Mouse (Mus musculus): Measurements from ENCODE around the gene Cdc73. TPM values are rescaled to one million over a fixed set of nuclear protein-coding genes. Genes with fewer than 3 reads are reported as not detected.

The Cdc73 gene
- total RNA-seq, 2 experiments from 2014 or later: 52.7 to 56.0 TPM

DNA sequence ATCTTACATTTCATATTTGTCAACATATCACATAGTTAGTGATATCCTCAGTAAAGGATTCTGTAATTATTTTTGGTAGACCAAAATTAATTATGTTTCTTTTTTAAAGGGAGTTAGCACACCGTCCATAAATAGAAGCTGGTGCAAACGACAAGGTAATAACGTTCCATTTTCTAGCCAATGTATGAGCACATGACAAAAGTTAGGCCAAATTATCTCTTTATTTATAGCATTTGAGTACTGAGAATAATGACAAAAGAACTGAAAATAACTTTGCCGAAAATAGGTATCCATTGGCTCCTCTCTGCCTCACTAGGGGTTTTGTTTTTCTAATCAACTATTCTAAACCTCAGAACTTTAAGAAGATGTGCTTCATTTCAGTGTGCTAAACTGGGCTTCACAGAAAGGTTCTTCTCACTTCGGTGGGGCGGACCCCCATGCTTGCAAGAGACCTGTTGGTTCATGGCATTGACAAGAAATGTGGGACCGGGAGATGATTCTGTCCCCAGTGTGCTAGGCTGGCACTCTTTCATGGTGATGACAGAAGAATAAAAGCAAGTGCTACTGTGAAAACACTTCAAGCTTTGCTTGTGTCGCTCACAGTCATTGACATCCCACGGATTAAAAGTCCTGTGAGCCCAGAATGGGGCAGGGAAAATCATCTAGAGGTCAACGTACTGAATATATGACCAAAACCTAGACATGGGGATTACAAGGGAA is 125.7 kb downstream of the Cdc73 start:
- intact Hi-C loops (cut with DNase I): no loop called here
- no peak for DNase-seq (ENCODE audit: low spot score)

DNA sequence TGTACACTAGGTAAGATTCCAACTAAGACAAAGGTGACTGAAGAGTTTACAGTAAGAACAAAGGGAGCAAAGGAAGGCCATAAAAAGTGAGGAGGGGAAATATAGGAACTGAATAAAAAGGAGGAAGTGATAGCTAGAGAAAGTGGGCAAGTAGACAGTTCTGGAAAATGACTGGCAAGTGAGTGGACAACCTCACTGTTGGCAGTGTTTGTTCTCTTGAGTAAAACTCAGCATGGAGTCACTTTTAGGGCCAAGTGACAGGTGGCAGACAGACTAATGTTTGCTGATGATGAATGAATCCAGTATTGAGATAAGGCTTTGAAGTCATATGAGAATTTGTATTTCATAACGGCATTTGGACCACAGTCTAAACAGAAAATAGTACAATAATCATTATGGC is 144.5 kb downstream of the Cdc73 start:
- DNase-seq (ENCODE audit: low spot score): no peak
- intact Hi-C loops (cut with DNase I): no loop called here

DNA sequence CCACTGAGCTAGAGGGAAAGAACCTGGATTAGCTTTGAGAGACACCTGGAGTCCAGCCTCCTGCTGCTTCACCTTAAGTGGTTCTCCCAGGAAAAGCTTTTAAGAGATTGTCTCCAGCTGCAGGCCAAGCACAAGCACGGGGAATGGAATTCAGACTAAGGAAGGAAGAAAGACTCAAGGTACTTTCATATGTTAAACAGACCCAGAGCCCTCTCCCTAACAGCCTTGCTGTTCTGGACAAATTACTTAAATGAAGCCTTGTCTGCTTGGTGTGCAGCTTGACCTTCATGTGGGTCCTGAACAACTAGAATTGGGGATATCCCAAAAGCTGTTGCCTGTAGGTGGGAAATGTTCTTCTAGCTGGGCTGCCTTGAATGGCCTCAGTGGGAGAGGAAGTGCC is 147.2 kb downstream of the Cdc73 start:
- intact Hi-C loops (cut with DNase I): no loop called here
- DNase-seq (ENCODE audit: low spot score): no peak

DNA sequence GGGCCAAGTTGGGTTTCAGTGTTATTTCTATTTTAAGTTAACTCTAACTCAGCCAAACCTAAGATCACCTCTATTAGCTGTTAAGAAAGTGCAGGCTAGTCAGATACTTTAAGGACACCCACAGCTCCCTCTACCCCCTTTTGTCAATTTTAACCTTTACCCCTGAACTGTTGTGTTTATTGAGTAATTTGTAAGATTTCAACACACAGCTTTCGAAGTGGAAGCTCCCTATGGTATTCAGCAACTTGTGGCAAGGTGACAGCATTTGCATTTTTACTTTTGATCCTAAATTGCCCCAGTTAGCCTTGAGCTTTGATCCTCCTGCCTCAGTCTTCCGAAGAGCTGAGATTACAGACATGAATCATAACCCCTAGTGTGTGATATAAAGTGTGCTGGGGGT is 148.1 kb downstream of the Cdc73 start:
- DNase-seq (ENCODE audit: low spot score): no peak
- intact Hi-C loops (cut with DNase I): no loop called here

Other genes with a start within 250 kb of the Cdc73 start
- gene B3galt2, start 62.2 kb downstream of the Cdc73 start, total RNA-seq (2021): 1 to 10 TPM; 1.4 to 2.5 TPM
- 10 to 100 TPM; 81.3 to 91.5 TPM for gene Glrx2, start 13.4 kb upstream of the Cdc73 start, total RNA-seq (2021)
- gene Trove2, start 74.2 kb upstream of the Cdc73 start, total RNA-seq (2021): 1 to 10 TPM; 7.5 to 9.2 TPM
- 10 to 100 TPM; 15.5 to 16.2 TPM for gene Uchl5, start 74.4 kb upstream of the Cdc73 start, total RNA-seq (2021)

Data from heart, postnatal 25 days (tissue).